Mouse (Mus musculus): ENCODE data around the gene Abcg8.
A peak's percentile ranks its signal among the peaks of the same experiment; 100 is the strongest.

The Abcg8 gene

DNA sequence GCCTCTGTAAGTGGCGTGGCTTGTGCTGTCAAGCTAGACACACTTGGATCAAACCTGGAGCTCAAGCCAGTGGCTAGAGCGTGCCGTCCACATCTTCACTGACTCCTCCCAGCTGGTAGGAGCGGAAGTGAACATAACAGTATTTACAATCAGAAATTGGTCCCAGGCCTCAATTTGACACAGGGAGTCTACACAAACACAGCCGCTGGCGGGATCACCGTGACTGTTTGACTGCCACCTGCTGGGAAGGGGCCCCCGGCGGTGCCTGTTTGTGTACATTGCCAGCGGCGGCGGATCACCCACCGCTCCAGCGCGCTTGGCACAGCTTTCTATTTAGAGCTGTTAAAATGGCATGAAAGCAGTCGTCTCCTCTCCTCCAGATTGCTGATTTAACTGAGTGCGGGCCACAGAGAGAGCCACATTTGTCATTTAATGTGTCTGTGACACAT lies 33.3 kb downstream of the Abcg8 start:
- no peak for DNase-seq (ENCODE audit: low read depth, low spot score)

DNA sequence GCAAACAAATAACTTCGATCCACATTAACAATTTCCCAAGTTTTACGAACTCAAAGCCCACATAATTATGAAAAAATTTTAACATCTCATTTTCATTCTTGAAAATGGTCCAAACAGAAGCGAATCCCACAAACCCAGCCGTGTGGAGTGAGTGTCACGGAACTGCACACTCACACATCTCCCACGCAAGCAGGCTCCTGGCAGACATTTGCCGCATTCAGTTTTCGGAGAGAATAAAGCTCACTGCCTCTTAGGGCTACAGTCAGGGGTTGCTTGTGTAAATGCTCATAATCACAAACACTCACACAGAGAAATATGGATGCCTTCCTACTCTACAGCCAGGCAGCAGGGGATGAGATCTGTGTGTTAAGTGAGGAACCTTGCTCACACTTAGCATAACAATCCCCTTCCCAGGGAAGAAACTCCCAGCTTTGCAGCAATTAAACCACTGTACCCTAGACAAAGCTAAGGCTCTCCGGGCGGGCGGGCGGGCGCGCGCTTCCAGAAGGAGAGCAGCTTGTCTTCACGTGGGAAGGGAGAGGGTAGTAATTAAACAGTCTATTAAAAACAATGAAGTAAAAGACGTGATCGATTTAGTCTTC lies 37.6 kb downstream of the Abcg8 start:
- DNase-seq (ENCODE audit: low read depth, low spot score): no peak

DNA sequence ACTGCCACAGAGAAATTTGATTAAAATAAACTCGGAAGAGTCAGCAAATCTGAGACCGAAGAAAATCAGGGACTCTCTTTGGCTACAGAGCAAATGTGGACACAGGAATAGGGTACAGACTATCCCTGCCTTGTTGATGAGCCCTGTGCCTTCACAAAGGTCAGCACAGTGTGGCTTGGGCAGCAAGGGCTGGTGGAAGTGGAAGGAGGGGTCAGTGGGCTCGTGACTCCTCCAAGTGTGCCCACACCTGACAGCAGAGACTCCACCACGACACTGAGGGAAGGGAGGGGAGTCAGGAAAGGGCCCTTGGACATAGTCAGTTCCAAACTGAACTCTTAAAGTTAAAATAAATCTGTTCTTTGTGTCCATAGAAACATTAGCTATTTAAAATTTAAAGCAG lies 38.8 kb downstream of the Abcg8 start:
- DNase-seq (ENCODE audit: low read depth, low spot score): no peak

DNA sequence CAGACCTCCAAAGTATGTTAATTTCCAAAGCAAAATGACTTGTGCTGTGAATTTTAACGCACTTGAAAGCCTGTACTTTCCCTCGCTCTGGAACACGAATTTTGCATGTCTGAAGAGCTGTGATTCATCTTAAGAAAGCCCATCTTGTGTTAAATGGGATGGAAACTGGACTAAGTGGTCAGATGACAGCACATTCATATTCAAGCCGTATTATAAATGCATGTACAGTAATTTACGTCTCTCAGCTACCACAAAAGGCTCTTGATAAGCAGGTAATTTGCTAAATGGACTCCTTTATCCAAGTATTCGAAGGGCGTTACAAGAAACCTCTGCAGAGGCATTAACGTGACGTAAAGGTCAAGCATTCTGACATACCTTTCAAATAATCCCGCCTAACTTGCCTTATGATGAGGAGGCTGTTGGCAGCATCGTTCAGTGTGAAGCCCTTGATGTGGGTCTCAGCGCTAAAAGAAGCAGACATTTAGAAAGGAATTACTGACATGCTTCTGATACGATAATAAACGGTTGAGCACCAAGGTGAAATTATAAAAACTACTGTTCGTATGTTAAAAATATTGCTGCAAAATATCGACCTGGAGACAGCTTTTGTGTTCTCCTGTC lies 40.3 kb downstream of the Abcg8 start:
- no peak for DNase-seq (ENCODE audit: low read depth, low spot score)

DNA sequence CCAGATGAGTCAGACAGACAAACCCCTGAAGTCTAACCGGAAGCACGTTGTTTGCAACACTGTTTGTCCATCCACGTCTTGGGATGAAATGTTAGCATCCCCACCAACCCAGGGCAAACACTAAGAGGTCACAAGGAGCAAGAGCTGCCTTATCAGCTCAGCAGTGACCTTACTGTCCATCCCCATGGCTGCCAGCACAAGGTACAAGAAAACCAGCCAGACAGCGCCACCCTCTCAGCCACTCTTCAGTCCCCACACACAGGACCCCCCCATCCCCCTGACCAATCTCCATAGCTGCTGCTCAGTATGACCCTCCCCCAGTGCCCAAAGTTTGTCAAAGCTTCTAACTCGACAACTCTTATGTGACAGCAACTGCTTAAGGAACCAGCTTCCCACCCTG lies 41.3 kb downstream of the Abcg8 start:
- DNase-seq (ENCODE audit: low read depth, low spot score): no peak

DNA sequence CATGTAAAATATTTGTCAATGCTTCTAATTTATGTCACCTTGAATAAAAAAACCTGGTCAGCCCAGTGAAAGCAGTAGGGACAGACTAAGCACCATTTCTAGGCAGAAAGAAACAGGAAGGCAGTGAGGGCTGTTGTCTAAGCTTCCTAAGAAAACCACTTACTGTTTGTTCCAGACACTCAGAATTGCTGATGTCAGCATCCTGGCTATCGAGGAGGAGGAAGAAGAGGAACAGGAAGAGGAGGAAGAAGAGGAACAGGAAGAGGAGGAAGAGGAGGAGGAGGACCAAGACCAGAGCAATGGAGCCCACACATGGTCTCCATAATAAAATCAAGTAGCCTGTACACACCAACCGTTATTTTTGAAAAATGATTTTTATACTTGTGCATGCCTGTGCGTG lies 43.0 kb downstream of the Abcg8 start:
- no peak for DNase-seq (ENCODE audit: low read depth, low spot score)

DNA sequence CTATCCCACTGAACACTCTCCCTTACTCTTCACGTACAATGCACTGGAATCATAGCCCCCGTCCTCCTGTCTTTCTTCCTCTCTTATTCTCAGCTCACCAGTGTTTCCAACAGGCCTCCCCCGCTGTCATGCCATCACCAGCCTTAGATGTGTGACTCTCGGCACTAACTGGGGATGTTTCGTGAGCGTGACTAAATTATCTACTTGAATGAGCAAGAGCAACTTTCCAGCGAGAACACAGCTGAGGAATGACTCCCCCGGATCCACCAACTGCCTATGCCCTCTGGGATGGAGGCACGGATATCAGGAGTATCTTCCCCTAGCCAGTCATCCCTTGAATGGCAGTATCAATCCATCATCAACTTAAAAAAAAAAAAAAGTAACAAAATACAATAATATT lies 47.9 kb downstream of the Abcg8 start:
- DNase-seq (ENCODE audit: low read depth, low spot score): no peak

DNA sequence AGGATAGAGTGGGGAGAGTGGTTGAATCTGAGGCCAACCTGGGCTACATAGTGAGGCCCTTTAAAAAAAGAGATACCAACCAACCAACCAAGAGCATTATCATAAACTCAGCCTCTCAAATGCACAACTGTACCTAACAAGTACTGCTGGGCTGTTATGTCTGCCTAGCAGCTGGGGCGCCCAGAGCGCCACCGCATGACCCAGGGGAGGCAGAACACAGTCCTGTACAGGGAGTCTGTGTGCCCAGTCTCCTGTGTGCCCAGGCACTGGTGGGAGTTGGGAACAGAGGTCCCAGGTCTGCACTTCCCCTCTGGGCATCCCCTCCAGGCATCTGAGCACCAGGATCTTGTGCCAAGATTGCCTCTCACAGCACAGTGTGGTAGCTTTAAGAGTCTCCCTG lies 49.1 kb downstream of the Abcg8 start:
- no peak for DNase-seq (ENCODE audit: low read depth, low spot score)

DNA sequence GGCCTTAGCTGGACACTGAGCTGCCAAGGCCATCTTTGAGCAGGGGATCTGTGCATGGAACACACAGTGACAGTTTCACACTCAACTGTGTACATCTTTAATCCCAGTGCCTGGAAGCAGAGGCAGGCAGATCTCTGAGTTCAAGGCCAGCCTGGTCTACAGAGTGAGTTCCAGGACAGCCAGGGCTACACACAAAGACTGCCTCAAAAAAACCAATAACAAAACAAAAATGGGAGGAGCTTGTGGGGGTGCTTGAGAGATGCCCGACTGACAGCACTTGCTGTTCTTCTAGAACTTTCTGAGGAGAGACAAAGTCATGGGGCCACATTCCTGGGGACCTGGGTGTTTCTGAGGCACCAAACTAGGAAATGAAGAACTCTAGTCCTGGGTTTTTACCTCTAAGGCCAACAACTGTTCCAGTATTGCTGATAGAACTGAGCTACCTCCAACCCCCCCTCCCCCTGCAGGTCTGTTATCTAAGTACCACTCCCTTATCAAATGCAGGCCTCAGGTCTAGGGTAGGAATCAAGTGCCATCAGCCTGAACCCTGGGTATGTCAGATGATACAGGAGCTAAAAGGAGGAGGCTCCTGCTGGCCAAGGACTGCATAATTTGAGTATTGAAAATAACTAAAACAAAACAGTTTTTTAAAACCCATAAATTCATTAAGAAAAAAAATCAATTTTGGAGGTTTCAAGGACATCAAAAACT lies 52.3 kb downstream of the Abcg8 start:
- no peak for DNase-seq (ENCODE audit: low read depth, low spot score)

DNA sequence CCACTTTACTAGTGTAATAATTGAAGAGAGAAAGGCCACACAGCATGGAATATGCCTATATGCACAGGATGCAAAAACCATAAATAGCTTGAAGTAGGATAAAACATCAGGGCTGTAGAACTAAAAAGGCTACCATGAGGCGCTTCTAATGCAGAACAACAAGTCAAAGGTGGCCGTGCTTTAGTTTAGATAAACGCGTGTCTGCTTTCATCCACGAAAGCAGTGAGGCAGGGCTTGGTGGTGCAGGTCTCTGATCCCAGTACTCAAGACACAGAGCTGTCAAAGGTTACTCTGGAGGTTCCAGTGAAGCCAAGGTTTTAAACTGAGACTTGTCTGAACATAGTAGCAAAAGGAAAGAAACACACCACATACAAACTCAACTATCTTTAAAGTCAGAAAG lies 53.0 kb downstream of the Abcg8 start:
- DNase-seq (ENCODE audit: low read depth, low spot score): no peak

DNA sequence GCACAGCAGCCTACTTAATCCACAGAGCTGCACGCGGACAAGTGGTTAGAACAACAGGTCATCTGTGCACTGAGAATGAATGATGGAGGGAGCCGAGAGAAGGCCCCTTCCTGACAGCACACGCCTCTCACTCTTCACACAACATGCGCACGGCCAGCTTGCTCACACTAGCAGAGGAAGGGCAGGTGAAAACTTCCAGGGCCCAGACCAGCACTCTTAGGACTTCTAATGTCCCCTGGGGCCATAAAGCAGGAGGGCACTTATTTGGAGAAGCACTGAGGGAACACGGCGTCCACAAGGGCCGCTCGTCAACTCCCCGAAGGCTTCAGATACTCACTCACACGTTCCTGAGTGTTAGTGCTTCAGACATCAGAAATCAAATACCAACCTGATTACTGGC lies 55.3 kb downstream of the Abcg8 start:
- DNase-seq (ENCODE audit: low read depth, low spot score): no peak

DNA sequence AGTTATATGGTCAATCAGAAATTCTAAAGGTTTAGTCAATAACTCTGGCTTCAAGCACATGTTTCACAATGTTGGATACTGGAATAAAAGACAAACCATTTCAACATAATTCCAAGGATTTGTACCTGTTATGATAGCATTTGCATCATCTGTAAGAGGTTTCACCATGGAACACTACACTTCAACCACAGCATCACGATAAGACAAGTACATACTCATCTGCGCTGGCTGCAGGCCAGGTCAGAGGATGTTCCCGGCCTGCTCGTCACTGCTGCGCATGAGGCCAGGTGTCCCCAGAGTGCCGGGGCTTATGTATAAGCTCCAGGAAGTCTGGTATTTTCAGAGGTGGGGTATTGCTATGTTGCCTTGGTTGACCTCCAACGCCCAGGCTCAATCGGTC lies 56.5 kb downstream of the Abcg8 start:
- no peak for DNase-seq (ENCODE audit: low read depth, low spot score)

DNA sequence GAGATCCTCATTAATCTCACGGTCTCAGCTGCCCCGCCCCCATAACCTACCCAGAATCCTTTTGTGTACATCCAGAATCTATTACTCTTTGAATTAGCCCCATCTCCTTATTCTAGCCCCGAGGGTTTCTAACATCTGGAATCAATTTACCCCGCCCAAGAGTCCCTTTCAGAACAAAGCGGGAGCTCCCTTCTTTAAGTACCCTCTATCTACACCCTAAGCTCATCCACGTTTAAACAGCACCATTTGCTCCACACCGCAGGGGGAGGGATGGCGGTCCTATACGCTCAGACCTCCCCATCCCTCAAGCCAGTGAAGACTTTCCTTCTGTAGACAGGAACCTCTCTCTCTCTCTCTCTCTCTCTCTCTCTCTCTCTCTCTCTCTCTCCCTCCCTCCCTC lies 60.6 kb downstream of the Abcg8 start:
- DNase-seq (ENCODE audit: low read depth, low spot score): peak; percentile 71

DNA sequence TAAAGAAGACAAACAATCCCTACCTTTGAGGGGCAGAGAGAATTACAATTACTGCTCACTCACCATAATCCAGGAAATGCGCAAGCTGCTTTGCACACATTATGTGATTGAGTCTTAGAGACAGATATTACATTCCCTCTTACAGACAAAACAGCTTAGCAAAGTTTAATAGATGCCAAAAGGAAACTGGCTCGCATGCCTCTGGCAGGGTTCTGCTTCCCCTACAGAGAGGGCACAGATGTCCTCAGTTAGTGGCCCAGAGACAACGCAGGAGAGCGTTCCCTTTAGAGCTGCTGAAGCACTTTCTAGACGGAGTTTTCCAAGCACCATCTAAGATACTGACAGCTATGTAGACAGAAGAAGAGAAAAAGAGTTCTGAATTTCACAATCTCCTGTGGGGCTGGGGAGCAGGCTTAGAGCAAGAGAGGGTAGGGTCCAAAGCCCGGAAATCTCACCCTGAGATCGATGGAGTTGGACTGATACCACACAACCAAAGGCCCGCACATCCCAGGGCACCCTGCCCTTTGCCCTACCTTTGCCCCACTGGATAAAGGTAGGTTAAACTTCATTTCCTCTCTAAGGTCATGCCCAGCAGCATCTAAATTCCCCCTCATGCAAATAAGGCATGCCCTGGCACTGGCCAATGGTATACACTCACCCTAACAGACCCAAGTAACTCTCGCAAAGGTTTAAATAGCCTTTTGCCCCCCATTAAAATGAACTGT lies 62.1 kb downstream of the Abcg8 start:
- no peak for DNase-seq (ENCODE audit: low read depth, low spot score)

DNA sequence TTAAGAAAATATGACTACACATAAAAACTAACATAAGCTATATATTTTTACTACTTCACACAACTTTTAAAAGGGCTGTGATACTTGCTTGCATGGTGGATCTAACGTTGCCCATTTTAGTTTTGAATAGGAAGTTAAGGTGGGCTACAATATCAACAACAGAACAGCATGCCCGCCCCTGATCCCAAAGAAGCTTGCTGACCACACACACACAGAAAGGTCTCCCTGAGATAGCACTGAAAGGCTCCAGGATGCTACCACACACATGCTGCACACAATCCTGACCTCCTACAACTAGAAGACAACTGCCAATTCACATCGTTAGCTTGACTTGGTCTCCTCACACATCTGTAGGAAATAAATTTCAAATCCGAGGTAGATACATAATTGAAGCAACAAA lies 68.2 kb downstream of the Abcg8 start:
- no peak for DNase-seq (ENCODE audit: low read depth, low spot score)

DNA sequence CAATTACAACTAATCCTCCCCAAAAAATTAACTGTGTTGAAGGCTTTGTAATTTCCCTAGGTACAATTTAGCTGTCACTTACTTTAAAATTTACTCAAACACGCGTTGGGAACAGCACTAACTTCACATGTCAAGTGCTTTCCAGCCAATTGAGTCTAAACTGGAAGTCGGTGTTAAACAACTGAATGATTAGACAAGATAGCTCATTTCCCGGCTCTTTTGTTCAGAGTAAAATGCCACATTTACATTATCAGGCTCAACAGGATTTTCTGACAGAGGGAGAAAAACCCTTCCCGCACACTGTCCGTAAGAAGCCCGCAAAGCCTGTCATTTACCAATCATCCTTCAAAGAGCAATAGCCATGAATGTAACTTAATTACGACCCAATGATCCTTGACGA lies 68.9 kb downstream of the Abcg8 start:
- DNase-seq (ENCODE audit: low read depth, low spot score): no peak

DNA sequence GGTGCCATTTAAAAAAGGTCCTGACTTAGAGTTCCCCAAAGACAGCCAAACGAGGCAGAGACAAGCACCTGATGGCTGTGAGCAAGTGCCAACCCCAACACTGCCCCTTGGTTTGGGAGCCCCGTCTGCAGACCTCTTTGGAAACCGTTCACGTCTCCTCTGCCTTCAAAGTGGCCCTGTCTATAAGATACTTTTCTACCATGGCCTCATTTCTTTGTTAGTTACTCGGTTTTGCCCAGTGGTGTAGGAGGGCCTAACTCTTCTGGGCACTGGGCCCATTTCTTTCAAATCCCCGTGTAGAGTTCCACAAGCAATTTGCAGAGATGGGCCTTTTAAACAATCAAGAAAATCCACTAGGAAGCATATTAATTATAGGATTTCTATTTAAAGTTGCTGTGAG lies 71.1 kb downstream of the Abcg8 start:
- DNase-seq (ENCODE audit: low read depth, low spot score): no peak

DNA sequence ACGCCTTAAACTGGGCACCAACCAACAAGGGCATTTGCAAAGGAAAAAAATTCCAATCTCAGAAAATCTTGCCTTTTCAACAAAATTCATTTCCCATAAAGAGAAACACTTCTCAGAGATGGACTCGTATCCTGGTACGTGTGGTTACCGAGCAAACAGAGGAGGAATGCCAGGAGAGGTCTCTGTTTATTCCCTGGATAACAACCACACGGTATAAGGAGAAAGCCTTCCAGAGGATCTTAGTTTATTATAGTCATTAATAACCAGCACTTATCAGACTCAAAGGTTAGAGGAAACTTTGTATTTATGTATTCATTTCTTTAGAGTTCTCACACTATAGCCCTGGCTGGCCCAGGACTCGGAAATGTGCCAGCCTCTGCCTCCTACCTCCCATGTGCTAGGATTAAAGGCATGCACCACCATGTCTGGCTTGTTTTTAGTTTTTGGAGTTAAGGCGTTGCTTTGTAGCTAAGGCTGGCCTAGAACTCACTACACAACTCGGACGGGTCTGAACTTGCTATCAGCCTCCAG lies 72.1 kb downstream of the Abcg8 start:
- no peak for DNase-seq (ENCODE audit: low read depth, low spot score)

DNA sequence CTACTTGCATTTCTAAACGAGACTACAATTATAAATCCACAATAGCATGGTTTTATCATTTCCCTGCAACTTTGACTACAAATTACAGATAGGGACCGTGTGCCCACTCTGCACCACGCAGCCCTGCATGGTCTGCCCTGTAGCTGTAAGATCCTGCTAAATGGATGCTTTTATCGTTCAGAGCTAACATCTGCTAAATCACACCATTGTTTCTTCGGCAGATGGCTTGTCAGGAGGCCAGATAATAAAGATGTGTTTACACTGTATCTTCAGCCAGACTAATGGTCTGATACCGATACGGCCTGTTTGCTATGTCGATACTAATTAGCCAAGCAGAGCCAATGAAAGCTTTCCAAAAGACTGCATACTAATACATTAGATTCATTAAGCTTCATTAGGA lies 73.2 kb downstream of the Abcg8 start:
- no peak for DNase-seq (ENCODE audit: low read depth, low spot score)

All from forelimb bud, embryonic 11.5 days (tissue).